13 mouse cellular contexts compared by ENCODE assay signal in the genomic region with DNA sequence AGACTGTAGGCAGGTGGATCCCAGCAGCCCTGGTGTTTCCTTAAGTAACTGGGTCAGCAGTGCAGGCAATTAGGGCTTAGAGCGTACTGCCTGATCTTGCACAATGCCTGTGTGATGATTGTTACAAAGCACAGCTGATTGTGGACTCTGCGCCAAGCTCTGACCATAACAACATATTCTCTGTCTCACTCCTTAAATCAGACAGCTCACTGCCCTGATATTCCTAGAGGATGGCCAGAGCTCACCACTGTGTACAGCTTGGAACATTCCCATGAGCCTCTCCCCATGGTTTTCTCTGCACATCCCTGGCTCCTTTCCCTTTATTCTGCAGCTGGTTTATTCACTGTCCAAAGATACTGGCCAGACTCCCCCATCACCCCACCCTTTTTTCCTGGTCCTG.
A peak's percentile ranks its signal among the peaks of the same experiment; 100 is the strongest.
DNase-seq lines count a peak whose midpoint lies in the region; ATAC-seq and TF ChIP-seq lines count a peak whose summit lies in the region.
"Had no signal": no experiment of that assay in that cellular context is flagged by ENCODE, and none has a peak within 500 bp of the region (broad histone marks: within the 10 kb centered on the region; RNA-seq: fewer than 3 reads in every experiment).

No protein-coding gene starts in this region.

- no peak overlapping the region for H3K4me2 ChIP-seq in liver, embryonic 12.5 days
- H3K4me2 ChIP-seq: hindbrain, embryonic 13.5 days; liver, embryonic 15.5 days; neural tube, embryonic 12.5 days had no signal

- no peak overlapping the region for H3K9ac ChIP-seq in liver, embryonic 12.5 days
- H3K9ac ChIP-seq: hindbrain, embryonic 13.5 days; liver, embryonic 15.5 days; neural tube, embryonic 12.5 days had no signal

- no peak overlapping the region for H3K4me3 ChIP-seq in gastrocnemius, adult 2 months
- H3K4me3 ChIP-seq in kidney, adult 2 months (ENCODE audit: insufficient read depth, low read depth, low read length), result no peak overlapping the region
- no peak overlapping the region for H3K4me3 ChIP-seq in liver, embryonic 12.5 days
- H3K4me3 ChIP-seq: hindbrain, embryonic 13.5 days; liver, embryonic 15.5 days; neural tube, embryonic 12.5 days had no signal

- H3K27me3 ChIP-seq in kidney, adult 2 months (replicated peaks; ENCODE audit: control insufficient read depth, insufficient read depth, low read length), result no peaks in the 10 kb centered on the region
- no peaks in the 10 kb centered on the region for H3K27me3 ChIP-seq in liver, embryonic 12.5 days (replicated peaks)
- H3K27me3 ChIP-seq: hindbrain, embryonic 13.5 days; liver, embryonic 15.5 days; neural tube, embryonic 12.5 days had no signal

- H3K27ac ChIP-seq in gastrocnemius, adult 2 months, result no peak overlapping the region
- no peak overlapping the region for H3K27ac ChIP-seq in kidney, adult 2 months (ENCODE audit: insufficient read depth, low read depth, low read length)
- H3K27ac ChIP-seq in liver, embryonic 12.5 days, result no peak overlapping the region
- H3K27ac ChIP-seq: hindbrain, embryonic 13.5 days; liver, embryonic 15.5 days; neural tube, embryonic 12.5 days had no signal

- no peaks in the 10 kb centered on the region for H3K9me3 ChIP-seq in liver, embryonic 12.5 days (replicated peaks)
- H3K9me3 ChIP-seq: hindbrain, embryonic 13.5 days; liver, embryonic 15.5 days; neural tube, embryonic 12.5 days had no signal

- ATAC-seq in megakaryocyte-erythroid progenitor cell, adult 5-6 weeks (replicated peaks; ENCODE audit: low FRiP score, low TSS enrichment, poor library complexity, severe bottlenecking), result no peak
- no peak for ATAC-seq in liver, embryonic 12.5 days

- H3K4me1 ChIP-seq in kidney, adult 2 months (ENCODE audit: control insufficient read depth, insufficient read depth, low read length), result no peaks in the 10 kb centered on the region
- peaks cover 5% of the 10 kb centered on the region; the same call in 1 of the 2 replicates for H3K4me1 ChIP-seq in liver, embryonic 12.5 days
- H3K4me1 ChIP-seq: hindbrain, embryonic 13.5 days; liver, embryonic 15.5 days; neural tube, embryonic 12.5 days had no signal

- no peak for TF ChIP-seq CTCF in gastrocnemius, adult 2 months (IDR thresholded peaks at IDR 0.05)
- no peak for TF ChIP-seq CTCF in kidney, adult 2 months (conservative IDR thresholded peaks at IDR 0.05; ENCODE audit: insufficient read depth, insufficient read length, low read depth, low read length)

- 90% methylated on average over 2 of the region's 2 CpGs for WGBS in kidney, adult 2 months
- 83% methylated on average over 2 of the region's 2 CpGs for WGBS in liver, embryonic 12.5 days (ENCODE audit: insufficient replicate concordance)

- DNase-seq in Muller cell, postnatal 12 days (ENCODE audit: inconsistent ontology term), result peak; percentile 82
- DNase-seq in gastrocnemius, adult 2 months, result peak; percentile 66
- peak; percentile 51 for DNase-seq in kidney, adult 2 months
- DNase-seq in lung, postnatal 14 days, result peak; percentile 56
- no peak for DNase-seq in spleen, postnatal 36 days (ENCODE audit: low spot score in 2 of 2)
- DNase-seq in frontal cortex, postnatal 10 days (ENCODE audit: low spot score in 2 of 2), result no peak
- DNase-seq: thymus, adult 2 months had no signal

- no peaks in the 10 kb centered on the region for H3K36me3 ChIP-seq in kidney, adult 2 months (ENCODE audit: control insufficient read depth, insufficient read depth, low read length)
- H3K36me3 ChIP-seq in liver, embryonic 12.5 days, result no peaks in the 10 kb centered on the region
- H3K36me3 ChIP-seq: G1E; hindbrain, embryonic 13.5 days; liver, embryonic 15.5 days; neural tube, embryonic 12.5 days had no signal

- intact Hi-C loops in gastrocnemius, adult 2 months (cut with DNase I), result no loop called here

- no peak for TF ChIP-seq POLR2A in kidney, adult 2 months (IDR thresholded peaks at IDR 0.05; ENCODE audit: low read depth, low read length)

Comparison
In these comparisons a context has a peak if more than half of its experiments do, and no peak if none do; other contexts are left out.
1. DNase-seq: peak in Muller cell, postnatal 12 days (single experiment), gastrocnemius, adult 2 months (single experiment), kidney, adult 2 months (single experiment) and lung, postnatal 14 days (single experiment); none in spleen, postnatal 36 days (0 of 2) and frontal cortex, postnatal 10 days (0 of 2).